Mouse (Mus musculus) stomach, embryonic 15.5 days (tissue): ENCODE results near the gene Cel. TPM values are rescaled to one million over a fixed set of nuclear protein-coding genes. Genes with fewer than 3 reads are reported as not detected.

ENCODE experiments used
- ATAC-seq: fragments of 200-750 bp; cut with Nextera tagmentation; 2 replicates; pipeline ENCODE4 v1.8.0; 2017; ENCODE audit warnings: low read depth, moderate number of reproducible peaks, moderate TSS enrichment; ENCODE audit not compliant: insufficient read depth, low FRiP score
- H3K27ac ChIP-seq: fragments of 300-500 bp; sonication (generic); 2 replicates; pipeline ENCODE4 v1.5.1; 2015; ENCODE audit warnings: mild to moderate bottlenecking, inconsistent platforms
- H3K27me3 ChIP-seq: fragments of 300-500 bp; sonication (generic); replicated peaks from 2 replicates; pipeline ENCODE4 v1.6.1; 2015; ENCODE audit warnings: inconsistent platforms
- H3K36me3 ChIP-seq: fragments of 300-500 bp; sonication (generic); 2 replicates; pipeline ENCODE4 v1.6.1; 2015; ENCODE audit warnings: inconsistent platforms
- H3K4me1 ChIP-seq: fragments of 300-500 bp; sonication (generic); 2 replicates; pipeline ENCODE4 v1.6.1; 2015; ENCODE audit warnings: inconsistent platforms
- H3K4me2 ChIP-seq: fragments of 300-500 bp; sonication (generic); 2 replicates; pipeline ENCODE4 v1.6.1; 2015; ENCODE audit warnings: mild to moderate bottlenecking, inconsistent platforms
- H3K4me3 ChIP-seq: fragments of 300-500 bp; sonication (generic); replicated peaks from 2 replicates; pipeline ENCODE4 v1.5.1; 2015; ENCODE audit warnings: inconsistent platforms
- H3K9ac ChIP-seq: fragments of 300-500 bp; sonication (generic); 2 replicates; pipeline ENCODE4 v1.6.1; 2015; ENCODE audit warnings: inconsistent platforms
- H3K9me3 ChIP-seq: fragments of 300-500 bp; sonication (generic); 2 replicates; pipeline ENCODE4 v1.6.1; 2016; ENCODE audit warnings: inconsistent platforms
- WGBS: fragments of 180-500 bp; shearing (Covaris S2); methylation state at CpG from one replicate; pipeline ENCODE4 v1.1.7; 2015; 5-methylcytosine and 5-hydroxymethylcytosine counted together
- polyA plus RNA-seq: library from polyadenylated mRNA; unstranded; fragments of >200 nt; fragmentation: Nextera tagmentation; extraction: Ambion mirVana; gene quantifications from 2 replicates; pipeline ENCODE4 v1.2.1, GENCODE M21; 2015

Cel gene
- polyA plus RNA-seq, 1 experiment from 2014 or later: 412 TPM

DNA sequence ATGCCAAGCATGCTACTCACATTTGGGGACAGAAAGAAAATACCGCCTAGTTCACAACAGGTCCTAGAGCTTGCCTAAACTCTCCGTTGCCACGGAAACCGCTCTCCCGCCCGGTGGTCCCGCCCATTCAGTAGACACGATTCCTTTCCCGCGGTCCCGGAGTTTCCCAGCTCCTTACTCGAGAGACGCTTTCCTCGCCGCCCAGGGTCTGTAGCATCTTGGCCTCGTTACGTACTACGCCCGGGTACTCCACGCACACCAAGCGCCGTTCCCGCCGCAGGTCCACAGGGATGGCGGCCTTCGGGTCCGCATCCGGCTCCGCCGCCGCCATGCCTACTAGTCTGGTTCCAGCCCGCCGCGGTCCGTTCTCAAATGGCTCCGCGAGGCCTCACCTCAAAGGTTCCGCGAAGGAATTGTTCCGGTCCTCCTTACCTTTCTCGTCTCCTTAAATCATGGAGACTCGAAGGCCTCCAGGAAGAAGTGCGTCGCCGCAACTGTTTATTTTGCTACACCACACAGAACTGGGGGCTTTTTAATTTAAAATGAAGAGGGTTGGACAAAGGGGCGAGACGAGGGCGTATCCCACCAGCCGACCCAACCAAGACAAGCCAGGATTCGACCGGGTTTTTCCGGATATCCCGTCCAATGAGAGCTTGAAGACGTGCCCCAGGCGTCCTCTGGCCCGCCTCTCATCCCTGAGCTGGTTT is 19.6 kb upstream of the Cel start:
- Histone ChIP-seq H3K27me3 (no peaks in the 10 kb centered on the region), H3K4me2 (peak overlapping the region; percentile 72), H3K9me3 (no peaks in the 10 kb centered on the region), H3K4me1 (peaks cover 10% of the 10 kb centered on the region; the same call in 1 of the 2 replicates), H3K9ac (peak overlapping the region; percentile 40), H3K36me3 (peaks cover 10% of the 10 kb centered on the region; the same call in 1 of the 2 replicates), H3K27ac (peak overlapping the region; percentile 91), H3K4me3 (peak overlapping the region; percentile 78)
- ATAC-seq: peak; percentile 89
- WGBS: under 1% methylated on average over 56 of the region's 56 CpGs

DNA sequence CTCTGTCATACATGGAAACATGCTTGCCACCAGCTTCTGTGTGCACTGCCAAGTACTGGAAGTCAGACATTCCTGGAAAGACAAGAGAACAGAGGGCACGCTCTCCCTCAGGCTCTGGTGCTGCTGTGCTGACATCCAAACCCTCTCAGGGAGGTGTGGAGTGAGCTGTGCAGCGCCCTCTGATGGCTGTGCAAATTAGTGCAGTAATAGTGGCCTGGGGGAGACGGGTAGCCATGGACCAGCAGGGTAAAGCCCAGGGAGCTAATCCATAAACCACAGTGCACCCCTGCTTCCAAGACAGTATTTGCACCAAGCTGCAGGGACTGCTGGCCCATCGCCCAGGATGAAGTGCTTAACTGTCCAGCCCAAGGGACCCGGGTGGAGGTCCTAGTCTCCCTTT is 14.8 kb upstream of the Cel start:
- Histone ChIP-seq H3K27ac (no peak overlapping the region), H3K4me3 (no peak overlapping the region), H3K27me3 (no peaks in the 10 kb centered on the region), H3K4me2 (no peak overlapping the region), H3K36me3 (peaks cover 46% of the 10 kb centered on the region), H3K4me1 (no peaks in the 10 kb centered on the region), H3K9ac (no peak overlapping the region), H3K9me3 (no peaks in the 10 kb centered on the region)
- 70% methylated on average over 5 of the region's 5 CpGs for WGBS
- ATAC-seq: no peak

DNA sequence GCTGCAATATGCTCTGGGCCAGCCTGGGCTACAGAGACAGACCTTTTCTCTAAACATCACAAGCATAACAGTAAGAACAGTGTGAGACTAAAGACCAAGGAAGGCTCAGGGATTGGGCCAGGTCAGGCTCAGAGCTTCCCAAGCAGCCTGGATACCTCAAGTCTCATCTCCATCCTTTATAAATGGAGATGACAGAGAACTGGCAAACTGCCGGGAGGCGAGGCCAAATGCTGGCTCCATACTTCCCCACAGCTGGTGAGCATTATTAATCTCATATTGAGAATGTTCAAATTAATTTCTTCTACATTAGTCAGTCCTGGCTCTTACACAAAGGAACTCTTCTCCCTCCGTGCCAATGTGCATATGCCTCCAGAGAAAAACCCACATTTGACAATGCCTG is 13.6 kb upstream of the Cel start:
- 88% methylated on average over 3 of the region's 3 CpGs for WGBS
- Histone ChIP-seq H3K27me3 (no peaks in the 10 kb centered on the region), H3K9me3 (no peaks in the 10 kb centered on the region)

DNA sequence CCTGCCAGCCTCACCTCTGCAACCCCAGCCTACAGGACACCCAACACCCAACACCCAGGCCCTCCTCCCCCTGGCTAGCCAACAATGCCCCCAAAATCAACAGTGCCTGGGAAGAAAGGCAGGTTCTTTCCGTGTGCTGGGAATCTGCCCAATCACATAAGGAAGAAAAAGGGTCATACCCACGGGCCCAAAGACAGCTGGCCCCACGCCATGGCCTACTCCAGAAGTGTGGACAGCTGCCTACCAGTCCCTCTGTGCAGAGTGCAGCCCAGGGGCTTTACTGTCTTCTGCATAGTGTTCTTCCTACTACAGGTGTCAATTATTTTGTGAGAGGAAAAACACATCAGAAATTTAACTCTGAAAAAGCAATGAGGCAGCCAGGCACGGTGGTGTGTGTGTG is 12.1 kb upstream of the Cel start:
- H3K9ac ChIP-seq: no peak overlapping the region
- H3K9me3 ChIP-seq: no peaks in the 10 kb centered on the region
- H3K4me2 ChIP-seq: no peak overlapping the region
- H3K27ac ChIP-seq: no peak overlapping the region
- no peak overlapping the region for H3K4me3 ChIP-seq
- ATAC-seq: no peak
- peaks cover 68% of the 10 kb centered on the region for H3K36me3 ChIP-seq
- 69% methylated on average over 4 of the region's 4 CpGs for WGBS
- H3K4me1 ChIP-seq: no peaks in the 10 kb centered on the region
- H3K27me3 ChIP-seq: no peaks in the 10 kb centered on the region

More for the DNA sequence above, 13.6 kb upstream of the Cel start:
- H3K27ac ChIP-seq: no peak overlapping the region
- no peak for ATAC-seq
- H3K4me3 ChIP-seq: no peak overlapping the region
- H3K36me3 ChIP-seq: peaks cover 57% of the 10 kb centered on the region
- no peak overlapping the region for H3K9ac ChIP-seq
- no peaks in the 10 kb centered on the region for H3K4me1 ChIP-seq
- no peak overlapping the region for H3K4me2 ChIP-seq

- Histone ChIP-seq H3K4me1 (no peaks in the 10 kb centered on the region), H3K9me3 (no peaks in the 10 kb centered on the region), H3K27ac (no peak overlapping the region), H3K4me3 (no peak overlapping the region), H3K36me3 (peaks cover 66% of the 10 kb centered on the region), H3K9ac (no peak overlapping the region), H3K4me2 (no peak overlapping the region), H3K27me3 (no peaks in the 10 kb centered on the region)
- no peak for ATAC-seq
- WGBS: 53% methylated on average over 2 of the region's 3 CpGs
Observed at GRCm38 (mm10) chr2:28569903-28570302, 6.7 kb upstream of the Cel start.

- Histone ChIP-seq H3K9ac (no peak overlapping the region), H3K36me3 (peaks cover 41% of the 10 kb centered on the region), H3K4me2 (no peak overlapping the region), H3K4me1 (no peaks in the 10 kb centered on the region), H3K4me3 (no peak overlapping the region), H3K27ac (no peak overlapping the region), H3K9me3 (no peaks in the 10 kb centered on the region), H3K27me3 (no peaks in the 10 kb centered on the region)
- 74% methylated on average over 5 of the region's 5 CpGs for WGBS
- no peak for ATAC-seq
Observed at GRCm38 (mm10) chr2:28566545-28566944, 3.3 kb upstream of the Cel start.

- no peak overlapping the region for H3K4me2 ChIP-seq
- H3K36me3 ChIP-seq: peaks cover 25% of the 10 kb centered on the region
- ATAC-seq: 0 out of 2 replicates have a peak, but pooled peaks have one; percentile 30
- no peak overlapping the region for H3K4me3 ChIP-seq
- no peaks in the 10 kb centered on the region for H3K4me1 ChIP-seq
- no peak overlapping the region for H3K27ac ChIP-seq
- no peaks in the 10 kb centered on the region for H3K27me3 ChIP-seq
- no peaks in the 10 kb centered on the region for H3K9me3 ChIP-seq
- 89% methylated on average over 4 of the region's 4 CpGs for WGBS
- H3K9ac ChIP-seq: no peak overlapping the region
Observed at GRCm38 (mm10) chr2:28564380-28564779, 1.2 kb upstream of the Cel start.

GRCm38 (mm10) chr2:28563830-28564229 is 627 bp upstream of the Cel start:
- no peak overlapping the region for H3K4me2 ChIP-seq
- H3K4me3 ChIP-seq: no peak overlapping the region
- H3K36me3 ChIP-seq: peaks cover 20% of the 10 kb centered on the region
- H3K27ac ChIP-seq: no peak overlapping the region
- H3K9me3 ChIP-seq: no peaks in the 10 kb centered on the region
- H3K9ac ChIP-seq: no peak overlapping the region
- no peaks in the 10 kb centered on the region for H3K27me3 ChIP-seq
- no peak for ATAC-seq
- no peaks in the 10 kb centered on the region for H3K4me1 ChIP-seq

DNA sequence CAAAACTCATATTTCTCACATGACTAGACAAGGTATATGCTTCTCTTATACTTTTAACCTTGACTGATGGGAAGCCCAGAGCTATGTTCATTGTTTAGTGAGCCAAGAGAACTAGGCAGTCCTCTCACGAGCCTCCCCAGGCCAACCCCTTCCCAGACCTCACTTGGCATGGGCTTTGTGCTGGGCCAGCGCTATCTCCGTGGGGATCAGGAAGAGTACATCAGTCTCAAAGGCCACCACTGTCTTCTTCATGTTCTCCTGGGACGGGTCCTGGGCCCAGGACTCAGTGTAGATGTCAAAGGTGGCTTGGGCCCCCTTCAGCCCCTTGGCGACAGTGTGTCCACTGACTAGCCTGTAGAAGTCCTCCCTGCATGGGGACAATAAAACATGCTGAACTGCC is 5.8 kb downstream of the Cel start:
- Histone ChIP-seq H3K4me1 (no peaks in the 10 kb centered on the region), H3K9me3 (no peaks in the 10 kb centered on the region), H3K9ac (no peak overlapping the region), H3K4me2 (no peak overlapping the region), H3K27me3 (no peaks in the 10 kb centered on the region), H3K27ac (no peak overlapping the region), H3K36me3 (peaks cover 8% of the 10 kb centered on the region), H3K4me3 (no peak overlapping the region)
- no peak for ATAC-seq
- WGBS: 80% methylated on average over 5 of the region's 5 CpGs

DNA sequence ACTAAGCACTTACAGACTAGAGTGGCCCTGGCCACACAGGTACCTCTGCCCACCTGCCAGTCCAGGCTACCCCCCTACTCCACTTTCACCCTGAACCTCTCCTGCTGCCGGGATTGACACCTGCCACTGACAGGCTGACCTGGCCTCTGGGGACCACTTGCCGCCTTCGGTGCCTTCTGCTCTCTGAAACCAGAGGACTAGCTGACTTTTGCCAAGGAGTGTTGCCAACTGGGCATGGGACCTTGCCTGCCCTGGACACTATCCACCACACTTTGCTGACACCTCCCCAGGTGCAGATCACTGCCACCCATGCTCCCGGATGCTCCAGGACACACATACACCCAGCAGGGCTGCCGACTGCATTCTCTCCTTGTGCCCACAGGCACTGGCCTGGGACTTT is 10.9 kb downstream of the Cel start:
- peaks cover 41% of the 10 kb centered on the region for H3K36me3 ChIP-seq
- H3K4me2 ChIP-seq: no peak overlapping the region
- no peak overlapping the region for H3K4me3 ChIP-seq
- H3K9ac ChIP-seq: no peak overlapping the region
- no peaks in the 10 kb centered on the region for H3K9me3 ChIP-seq
- H3K27me3 ChIP-seq: no peaks in the 10 kb centered on the region
- no peak overlapping the region for H3K27ac ChIP-seq
- WGBS: 89% methylated on average over 5 of the region's 5 CpGs
- ATAC-seq: no peak
- H3K4me1 ChIP-seq: no peaks in the 10 kb centered on the region

GRCm38 (mm10) chr2:28549157-28549556 is 14.0 kb downstream of the Cel start:
- WGBS: 85% methylated on average over 13 of the region's 13 CpGs

GRCm38 (mm10) chr2:28547237-28548172 is 15.7 kb downstream of the Cel start:
- H3K36me3 ChIP-seq: peaks cover 55% of the 10 kb centered on the region
- no peak overlapping the region for H3K27ac ChIP-seq
- peaks cover 5% of the 10 kb centered on the region; the same call in 1 of the 2 replicates for H3K4me1 ChIP-seq
- 0 out of 2 replicates have a peak, but pooled peaks have one; percentile 36 for ATAC-seq
- H3K9me3 ChIP-seq: no peaks in the 10 kb centered on the region
- 43% methylated on average over 11 of the region's 11 CpGs for WGBS
- H3K4me2 ChIP-seq: no peak overlapping the region
- no peak overlapping the region for H3K9ac ChIP-seq
- no peaks in the 10 kb centered on the region for H3K27me3 ChIP-seq
- H3K4me3 ChIP-seq: no peak overlapping the region

More at GRCm38 (mm10) chr2:28549157-28549556, 14.0 kb downstream of the Cel start:
- Histone ChIP-seq H3K27me3 (no peaks in the 10 kb centered on the region), H3K27ac (no peak overlapping the region), H3K4me1 (peaks cover 5% of the 10 kb centered on the region; the same call in 1 of the 2 replicates), H3K9ac (no peak overlapping the region), H3K36me3 (peaks cover 51% of the 10 kb centered on the region), H3K9me3 (no peaks in the 10 kb centered on the region), H3K4me3 (no peak overlapping the region), H3K4me2 (no peak overlapping the region)
- no peak for ATAC-seq
